Mouse (Mus musculus): ENCODE data around the gene Acot7. TPM values are rescaled to one million over a fixed set of nuclear protein-coding genes. Genes with fewer than 3 reads are reported as not detected.
A peak's percentile ranks its signal among the peaks of the same experiment; 100 is the strongest.

Gene Acot7
- total RNA-seq, 1 experiment from 2014 or later: 66.4 TPM

DNA sequence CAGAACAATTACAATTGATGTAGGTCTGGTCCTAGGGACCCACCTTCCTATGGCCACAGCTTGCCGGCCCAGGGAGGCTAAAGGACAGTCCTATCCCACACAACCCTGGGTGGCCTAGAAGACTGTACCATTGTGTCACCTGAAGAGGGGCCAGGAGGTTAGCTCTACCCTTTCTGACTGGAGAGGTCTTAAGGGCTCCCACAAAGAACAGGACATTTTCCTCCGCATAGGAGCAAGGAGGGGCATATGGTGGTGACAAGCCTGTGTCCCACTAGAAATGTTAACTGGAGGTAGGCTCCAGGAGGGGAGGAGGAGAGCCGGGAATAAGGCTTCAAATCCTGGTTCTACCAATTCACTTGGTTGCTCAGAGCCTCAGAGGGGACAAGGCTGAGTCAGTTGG, 95.3 kb downstream of the Acot7 start:
- no peak for ATAC-seq (replicated peaks in 1 of 2; ENCODE audit: insufficient read depth in 1 of 2, low FRiP score in 2 of 2, low TSS enrichment in 1 of 2, low read depth in 1 of 2, poor library complexity in 2 of 2, severe bottlenecking in 2 of 2)

DNA sequence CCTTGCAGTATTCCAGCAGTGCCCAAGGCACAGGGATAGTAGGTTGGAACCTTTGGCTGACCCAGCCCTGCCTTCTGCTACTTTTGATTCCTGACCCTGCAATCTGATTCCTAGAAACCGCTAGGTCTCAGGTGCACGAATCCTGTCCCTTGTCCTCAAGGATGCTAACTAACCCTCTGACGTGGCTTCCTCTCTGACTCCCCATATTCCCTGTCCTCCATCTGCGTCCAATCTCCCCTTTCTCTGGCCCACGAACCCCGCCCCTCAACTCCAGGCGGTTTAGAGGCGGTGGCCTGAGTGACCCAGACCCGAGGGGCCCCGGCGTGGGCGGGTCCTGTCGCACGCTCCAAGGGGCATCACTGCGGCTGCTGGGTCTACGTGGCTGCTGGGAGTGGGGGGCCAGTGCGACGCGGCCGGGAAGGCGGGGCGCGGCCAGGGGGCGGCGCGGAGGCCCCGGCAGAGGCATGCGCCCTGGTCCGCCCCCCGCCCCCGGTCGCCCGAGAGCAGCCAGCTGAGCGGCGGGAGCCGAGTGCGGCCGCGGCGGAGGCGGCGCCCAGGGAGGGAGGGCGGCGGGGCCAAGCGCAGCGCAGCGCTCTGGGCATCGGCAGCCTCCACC, 95.8 kb downstream of the Acot7 start, which contains the start of gene Gpr153:
Gene Gpr153 (plus strand): TSS at position 612 of the 616 bp plus-strand sequence.
- ATAC-seq (replicated peaks in 1 of 2; ENCODE audit: insufficient read depth in 1 of 2, low FRiP score in 2 of 2, low TSS enrichment in 1 of 2, low read depth in 1 of 2, poor library complexity in 2 of 2, severe bottlenecking in 2 of 2): no peak

DNA sequence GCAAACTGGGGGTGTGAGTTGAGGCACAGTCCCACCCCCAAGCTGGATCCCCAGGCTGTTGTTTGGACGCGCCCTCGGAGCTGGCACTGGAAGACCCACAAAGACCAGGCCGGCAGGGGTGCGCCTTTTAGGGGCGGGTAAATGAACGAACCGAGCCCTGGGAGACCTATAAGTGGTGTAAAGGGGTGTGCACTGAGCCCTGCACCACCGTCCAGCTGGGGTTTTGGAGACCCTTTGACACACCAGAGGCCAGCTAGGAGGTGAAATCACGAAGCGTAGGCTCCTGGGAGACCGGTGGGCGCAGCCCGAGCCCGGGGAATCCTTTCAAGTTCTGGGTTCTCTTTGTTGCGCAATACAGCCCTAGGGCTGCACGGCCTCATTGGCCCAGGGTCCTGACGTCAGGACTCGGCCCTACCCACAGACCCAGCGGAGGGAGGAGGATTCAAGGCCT, 96.8 kb downstream of the Acot7 start:
- peak; percentile 48 to 60 for ATAC-seq (replicated peaks in 1 of 2; ENCODE audit: insufficient read depth in 1 of 2, low FRiP score in 2 of 2, low TSS enrichment in 1 of 2, low read depth in 1 of 2, poor library complexity in 2 of 2, severe bottlenecking in 2 of 2)

DNA sequence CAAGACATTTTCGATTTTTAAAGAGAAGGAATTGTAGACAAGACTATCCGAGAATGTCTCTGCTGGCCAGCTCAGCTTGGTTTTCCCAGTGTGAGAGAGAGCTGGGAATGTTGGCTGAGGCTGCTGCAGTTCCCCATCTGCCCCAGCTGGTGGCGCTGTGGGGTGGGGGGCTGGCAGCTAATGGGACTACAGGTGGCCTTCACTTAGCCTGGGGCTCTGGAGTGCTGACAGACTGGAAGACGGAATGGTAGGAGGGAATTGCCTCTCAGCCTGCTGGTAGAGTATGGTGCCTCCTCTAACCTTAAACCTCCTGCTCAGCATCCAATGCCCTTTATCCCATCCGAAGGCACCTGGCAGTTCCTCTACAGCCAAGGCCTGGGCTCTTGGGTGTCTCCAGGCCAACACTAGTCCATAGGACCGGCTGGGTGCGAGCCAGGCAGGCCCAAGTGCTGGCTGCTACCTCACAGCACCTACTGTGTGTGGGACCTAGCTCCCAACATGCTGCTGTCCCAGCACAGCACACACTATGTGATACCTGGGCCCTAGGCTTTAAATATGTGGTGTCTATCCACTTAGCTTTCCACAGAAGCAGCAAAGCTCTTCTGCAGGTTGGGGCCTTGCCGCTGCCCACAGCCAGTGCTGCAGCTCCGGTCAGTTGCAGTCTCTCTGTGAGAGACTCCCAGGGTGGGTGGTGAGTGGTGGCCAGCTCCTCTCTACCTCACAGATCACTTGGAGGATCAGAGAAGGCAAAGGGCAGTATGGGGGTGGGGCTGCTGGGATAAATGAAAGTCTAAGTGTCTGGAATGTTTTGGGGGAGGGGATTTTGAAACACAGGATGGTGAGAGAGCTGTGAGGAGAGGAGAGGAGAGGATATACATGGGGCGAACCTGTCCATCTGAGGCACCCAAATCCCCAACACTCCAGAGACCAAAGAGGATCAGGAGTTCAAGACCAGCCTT, 98.7 kb downstream of the Acot7 start:
- no peak for ATAC-seq (replicated peaks in 1 of 2; ENCODE audit: insufficient read depth in 1 of 2, low FRiP score in 2 of 2, low TSS enrichment in 1 of 2, low read depth in 1 of 2, poor library complexity in 2 of 2, severe bottlenecking in 2 of 2)

DNA sequence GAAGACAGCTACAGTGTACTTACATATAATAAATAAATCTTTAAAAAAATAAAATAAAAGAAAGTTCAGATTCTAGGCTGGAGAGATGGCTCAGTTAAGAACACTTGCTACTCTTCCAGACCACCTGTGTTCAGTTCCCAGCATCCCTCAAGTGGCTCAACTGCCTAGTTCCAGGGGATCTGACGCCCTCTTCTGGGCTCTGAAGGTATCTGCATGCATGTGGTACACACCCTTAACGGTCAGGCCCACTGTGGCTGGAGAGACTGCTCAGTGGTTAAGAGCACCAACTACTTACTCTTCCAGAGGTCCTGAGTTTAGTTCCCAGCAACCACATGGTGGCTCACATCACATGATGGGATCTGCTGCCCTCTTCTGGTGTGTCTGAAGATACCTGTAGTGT, 100.0 kb downstream of the Acot7 start:
- no peak for ATAC-seq (replicated peaks in 1 of 2; ENCODE audit: insufficient read depth in 1 of 2, low FRiP score in 2 of 2, low TSS enrichment in 1 of 2, low read depth in 1 of 2, poor library complexity in 2 of 2, severe bottlenecking in 2 of 2)

DNA sequence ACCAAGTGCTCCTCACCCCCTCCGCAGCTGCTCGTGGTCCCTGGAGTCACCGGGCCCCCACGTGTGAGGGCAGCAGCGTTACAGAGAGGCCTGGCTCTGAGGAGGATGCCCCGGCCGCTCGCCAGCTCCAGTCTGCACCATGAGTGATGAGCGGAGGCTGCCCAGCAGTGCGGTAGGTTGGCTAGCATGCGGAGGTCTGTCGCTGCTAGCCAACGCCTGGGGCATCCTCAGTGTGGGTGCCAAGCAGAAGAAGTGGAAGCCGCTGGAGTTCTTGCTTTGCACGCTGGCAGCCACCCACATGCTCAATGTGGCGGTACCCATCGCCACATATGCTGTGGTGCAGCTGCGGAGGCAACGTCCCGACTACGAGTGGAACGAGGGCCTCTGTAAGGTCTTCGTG, 101.1 kb downstream of the Acot7 start:
- ATAC-seq (replicated peaks in 1 of 2; ENCODE audit: insufficient read depth in 1 of 2, low FRiP score in 2 of 2, low TSS enrichment in 1 of 2, low read depth in 1 of 2, poor library complexity in 2 of 2, severe bottlenecking in 2 of 2): no peak

DNA sequence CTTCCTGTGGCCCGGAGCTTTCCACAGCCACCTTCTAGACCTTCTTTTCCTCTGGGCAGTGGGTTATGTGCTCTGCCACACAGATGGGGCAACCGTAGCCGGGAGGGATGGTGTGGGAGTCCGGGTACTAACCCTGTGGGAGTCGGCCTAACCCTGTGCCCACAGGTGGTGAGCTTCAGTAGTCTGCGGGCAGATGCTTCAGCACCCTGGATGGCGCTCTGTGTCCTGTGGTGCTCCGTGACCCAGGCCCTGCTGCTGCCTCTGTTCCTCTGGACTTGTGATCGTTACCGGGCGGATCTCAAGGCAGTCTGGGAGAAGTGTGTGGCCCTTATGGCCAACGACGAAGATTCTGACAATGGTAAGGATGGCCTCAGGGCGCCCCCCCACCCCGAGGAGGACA, 103.7 kb downstream of the Acot7 start:
- no peak for ATAC-seq (replicated peaks in 1 of 2; ENCODE audit: insufficient read depth in 1 of 2, low FRiP score in 2 of 2, low TSS enrichment in 1 of 2, low read depth in 1 of 2, poor library complexity in 2 of 2, severe bottlenecking in 2 of 2)

DNA sequence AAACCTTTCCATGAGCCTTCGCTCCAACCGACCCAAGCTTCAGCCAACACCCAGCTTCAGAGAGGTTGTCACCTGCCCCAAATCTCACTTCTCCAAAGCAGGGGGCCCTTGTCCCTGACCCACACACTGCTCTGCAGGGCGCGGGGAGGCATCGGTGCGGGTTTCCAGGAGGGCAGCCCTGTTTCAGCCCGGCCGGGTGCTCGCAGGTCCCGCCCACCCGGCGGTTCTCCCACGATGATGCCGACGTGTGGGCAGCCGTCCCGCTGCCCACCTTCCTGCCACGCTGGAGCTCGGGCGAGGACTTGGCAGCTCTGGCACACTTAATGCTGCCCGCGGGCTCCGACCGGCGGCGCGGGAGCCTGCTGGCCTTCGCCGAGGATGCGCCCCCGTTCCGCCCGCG, 104.8 kb downstream of the Acot7 start:
- no peak for ATAC-seq (replicated peaks in 1 of 2; ENCODE audit: insufficient read depth in 1 of 2, low FRiP score in 2 of 2, low TSS enrichment in 1 of 2, low read depth in 1 of 2, poor library complexity in 2 of 2, severe bottlenecking in 2 of 2)

DNA sequence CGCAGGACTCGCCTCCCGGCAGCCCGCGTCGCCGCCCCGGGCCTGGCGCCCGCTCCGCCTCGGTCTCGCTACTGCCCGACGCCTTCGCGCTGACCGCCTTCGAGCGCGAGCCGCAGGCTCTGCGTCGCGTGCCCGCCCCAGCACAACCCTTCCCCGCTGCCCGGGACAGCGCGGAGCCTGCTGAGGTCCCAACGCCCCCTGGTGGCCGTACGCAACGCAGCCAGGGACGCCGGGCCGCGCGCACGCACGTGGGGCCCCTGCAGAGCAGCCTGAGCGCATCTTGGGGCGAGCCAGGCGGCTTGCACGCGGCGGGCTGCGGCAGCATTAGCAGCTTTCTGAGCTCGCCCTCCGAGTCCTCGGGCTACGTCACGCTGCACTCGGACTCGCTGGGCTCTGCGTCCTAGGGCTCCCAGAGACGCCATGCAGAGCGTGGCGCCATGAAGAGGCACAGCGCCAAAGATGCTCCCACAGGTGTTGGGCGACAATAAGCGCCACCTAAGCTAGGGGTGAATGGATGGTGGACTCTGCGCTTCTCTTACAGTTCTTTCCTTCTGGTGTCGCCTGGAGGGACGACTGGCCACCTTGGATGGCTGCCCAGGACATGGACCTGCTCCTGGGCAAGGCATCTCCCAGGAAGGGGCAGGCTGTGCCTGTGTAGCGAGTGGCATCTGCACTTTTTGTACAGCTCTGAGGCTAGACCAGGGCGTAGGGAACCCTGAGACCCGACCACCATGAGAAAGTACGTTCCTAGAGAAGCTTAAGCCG, 105.4 kb downstream of the Acot7 start:
- peak; percentile 63 to 78 for ATAC-seq (replicated peaks in 1 of 2; ENCODE audit: insufficient read depth in 1 of 2, low FRiP score in 2 of 2, low TSS enrichment in 1 of 2, low read depth in 1 of 2, poor library complexity in 2 of 2, severe bottlenecking in 2 of 2)

DNA sequence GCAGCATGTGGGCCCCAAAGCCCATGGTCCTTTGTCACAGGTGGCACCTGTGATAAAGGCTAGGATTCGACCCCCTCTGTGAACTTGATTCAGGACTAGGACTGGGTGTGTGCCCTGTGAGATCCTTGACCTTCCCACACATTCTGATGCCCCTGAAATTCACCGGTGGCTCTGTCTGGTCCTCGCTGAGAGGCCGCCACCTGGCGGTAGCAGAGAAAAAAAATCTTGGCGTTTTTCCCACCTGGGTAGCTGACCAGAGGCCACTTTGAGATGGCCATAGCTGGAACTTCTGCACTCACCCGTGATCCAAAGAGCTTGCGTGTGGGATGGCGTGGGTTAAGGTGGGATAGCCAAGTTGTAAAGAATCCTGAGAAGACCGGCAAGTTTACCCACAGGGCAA, 107.6 kb downstream of the Acot7 start:
- no peak; a peak in 1 of 4 replicates for ATAC-seq (replicated peaks in 1 of 2; ENCODE audit: insufficient read depth in 1 of 2, low FRiP score in 2 of 2, low TSS enrichment in 1 of 2, low read depth in 1 of 2, poor library complexity in 2 of 2, severe bottlenecking in 2 of 2)

DNA sequence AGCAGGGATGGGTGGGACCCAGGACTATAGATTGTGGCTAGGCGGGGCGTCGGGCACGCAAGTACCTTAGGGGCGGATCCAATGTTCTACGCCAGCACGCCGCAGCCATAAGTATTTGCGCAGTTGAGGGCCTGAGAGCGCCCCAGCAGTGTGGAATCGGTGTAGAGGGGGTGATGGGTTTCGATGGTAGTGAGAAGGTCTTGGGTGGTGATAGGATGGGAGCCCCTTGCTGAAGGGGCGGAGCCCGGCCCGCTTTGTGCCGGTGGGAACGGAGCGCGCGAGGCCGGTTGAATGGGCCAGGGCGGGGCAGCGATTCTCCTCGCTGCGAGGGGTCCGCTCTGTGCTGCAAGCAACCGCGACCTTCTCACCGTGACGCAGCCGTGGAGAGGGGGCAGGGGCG, 108.2 kb downstream of the Acot7 start:
- ATAC-seq (replicated peaks in 1 of 2; ENCODE audit: insufficient read depth in 1 of 2, low FRiP score in 2 of 2, low TSS enrichment in 1 of 2, low read depth in 1 of 2, poor library complexity in 2 of 2, severe bottlenecking in 2 of 2): no peak

DNA sequence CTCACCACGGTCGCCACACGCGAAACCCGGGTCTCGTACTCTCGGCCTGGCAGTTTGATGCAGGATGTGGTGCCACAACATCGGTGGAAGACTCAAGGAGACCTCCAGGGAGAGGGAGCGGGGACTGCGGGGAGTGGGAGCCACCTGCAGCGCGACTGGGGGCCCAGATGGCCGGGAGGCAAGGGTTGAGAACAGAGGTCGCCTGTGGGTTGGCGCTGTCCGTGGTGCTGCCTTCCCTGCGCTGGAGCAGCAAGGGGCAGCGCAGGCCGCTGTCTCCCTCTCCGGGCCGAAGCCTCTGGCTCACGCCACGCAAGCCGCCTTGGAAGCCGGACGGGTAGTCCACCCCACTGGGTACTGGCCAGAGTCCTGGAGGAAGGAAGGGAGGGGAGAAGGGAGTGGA, 109.0 kb downstream of the Acot7 start:
- peak; percentile 53 to 57 for ATAC-seq (replicated peaks in 1 of 2; ENCODE audit: insufficient read depth in 1 of 2, low FRiP score in 2 of 2, low TSS enrichment in 1 of 2, low read depth in 1 of 2, poor library complexity in 2 of 2, severe bottlenecking in 2 of 2)

DNA sequence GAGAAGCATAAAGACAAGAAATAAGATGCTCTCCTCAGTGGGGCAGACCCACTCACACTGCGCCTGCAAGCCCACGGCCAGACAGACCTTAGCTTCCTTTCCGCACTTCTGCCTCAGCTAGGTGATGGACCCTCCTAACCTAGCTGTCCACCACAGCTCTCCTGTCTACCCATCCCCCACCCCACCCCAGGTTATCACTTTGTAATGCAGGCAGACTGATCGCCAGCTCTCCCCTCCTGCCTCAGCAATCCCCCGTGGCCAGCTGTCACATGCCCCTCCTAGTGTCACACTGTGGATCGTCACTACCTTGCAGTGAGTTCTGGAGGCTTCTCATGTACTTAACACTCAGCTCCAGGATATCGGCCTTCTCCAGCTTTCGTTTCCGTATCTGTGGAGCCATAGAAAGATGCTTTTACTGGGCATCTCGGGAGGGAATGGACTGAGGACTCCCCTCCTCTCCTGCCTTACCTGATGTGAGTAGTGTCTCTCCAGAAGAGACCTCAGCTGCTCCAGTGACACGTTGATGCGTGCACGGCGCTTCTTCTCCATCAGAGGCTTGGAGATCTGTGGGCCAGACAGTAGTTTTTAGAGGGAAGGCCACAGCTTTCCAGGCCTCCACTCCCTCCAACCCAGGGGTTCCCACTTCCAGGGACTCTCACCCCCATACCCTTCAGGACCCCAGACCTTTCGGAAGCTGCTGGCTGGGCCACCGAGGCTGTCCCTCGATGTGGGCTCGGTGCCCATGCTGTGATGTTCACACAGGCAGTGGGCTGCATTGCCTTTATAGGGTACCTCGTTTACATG, 109.6 kb downstream of the Acot7 start:
- no peak for ATAC-seq (replicated peaks in 1 of 2; ENCODE audit: insufficient read depth in 1 of 2, low FRiP score in 2 of 2, low TSS enrichment in 1 of 2, low read depth in 1 of 2, poor library complexity in 2 of 2, severe bottlenecking in 2 of 2)

DNA sequence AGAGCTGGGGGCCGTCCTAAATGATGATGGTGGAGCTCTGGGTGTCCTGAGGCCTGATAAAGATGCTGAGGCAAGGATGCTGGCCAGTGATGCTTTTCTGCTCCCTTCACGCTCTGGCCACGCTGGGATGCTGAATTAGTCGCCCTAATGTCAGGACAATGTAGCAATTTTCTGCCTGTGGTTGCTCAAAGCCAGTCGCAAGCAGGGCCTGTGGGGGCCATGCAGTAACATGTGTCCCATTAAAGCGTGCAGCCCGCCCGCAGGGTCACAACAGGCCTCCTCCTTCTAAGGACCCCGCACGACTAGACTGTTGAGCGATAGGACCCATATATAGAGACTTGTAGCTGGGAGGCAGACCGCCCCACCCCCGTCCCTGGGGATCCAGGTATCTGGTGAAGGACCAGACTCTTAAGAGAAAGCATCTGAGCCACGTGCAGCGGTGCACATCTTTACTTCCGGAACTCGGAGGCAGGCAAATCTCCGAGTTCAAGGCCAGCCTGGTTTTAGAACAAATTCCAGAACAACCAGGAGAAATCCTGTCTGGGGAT, 110.5 kb downstream of the Acot7 start:
- ATAC-seq (replicated peaks in 1 of 2; ENCODE audit: insufficient read depth in 1 of 2, low FRiP score in 2 of 2, low TSS enrichment in 1 of 2, low read depth in 1 of 2, poor library complexity in 2 of 2, severe bottlenecking in 2 of 2): no peak

DNA sequence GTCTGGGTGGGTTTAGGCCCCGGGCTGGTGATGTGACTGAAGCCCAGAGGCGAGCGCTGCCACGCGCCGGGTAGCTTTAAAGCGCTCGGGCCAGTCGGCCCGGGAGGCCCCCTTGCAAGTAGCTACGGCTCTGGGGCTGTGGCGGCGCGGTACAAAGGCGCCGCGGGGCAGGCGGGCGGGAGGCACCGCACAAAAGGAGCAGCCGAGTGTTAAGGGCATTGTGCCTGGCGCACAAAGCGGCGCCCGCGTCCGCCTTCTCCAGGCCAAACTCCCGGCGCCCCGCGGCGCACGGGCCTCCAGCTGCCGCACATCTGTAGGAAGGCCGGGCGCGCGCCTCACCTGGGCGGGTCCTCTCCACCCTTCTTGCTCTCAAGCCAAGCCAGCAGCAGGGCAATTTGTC, 112.5 kb downstream of the Acot7 start:
- ATAC-seq (replicated peaks in 1 of 2; ENCODE audit: insufficient read depth in 1 of 2, low FRiP score in 2 of 2, low TSS enrichment in 1 of 2, low read depth in 1 of 2, poor library complexity in 2 of 2, severe bottlenecking in 2 of 2): no peak

DNA sequence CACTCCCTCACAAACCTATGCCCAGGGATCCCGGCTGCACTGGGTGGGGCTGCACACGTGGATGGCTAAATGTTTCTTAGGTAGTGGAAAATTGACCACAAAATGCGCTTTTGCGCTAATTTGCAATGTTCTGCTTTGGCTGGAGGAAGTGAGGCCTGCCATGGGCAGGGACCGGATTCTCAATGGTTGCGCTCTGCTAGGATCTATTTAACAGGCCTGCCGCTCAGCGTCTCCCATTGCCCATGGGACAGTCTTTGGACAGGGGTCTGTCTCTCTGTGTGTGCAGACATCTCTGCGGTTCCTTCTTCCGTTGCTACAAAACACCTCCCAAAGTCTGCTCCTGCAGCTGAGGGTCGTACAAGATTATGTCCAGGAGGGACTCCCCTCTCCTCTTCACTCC, 113.1 kb downstream of the Acot7 start:
- no peak for ATAC-seq (replicated peaks in 1 of 2; ENCODE audit: insufficient read depth in 1 of 2, low FRiP score in 2 of 2, low TSS enrichment in 1 of 2, low read depth in 1 of 2, poor library complexity in 2 of 2, severe bottlenecking in 2 of 2)

DNA sequence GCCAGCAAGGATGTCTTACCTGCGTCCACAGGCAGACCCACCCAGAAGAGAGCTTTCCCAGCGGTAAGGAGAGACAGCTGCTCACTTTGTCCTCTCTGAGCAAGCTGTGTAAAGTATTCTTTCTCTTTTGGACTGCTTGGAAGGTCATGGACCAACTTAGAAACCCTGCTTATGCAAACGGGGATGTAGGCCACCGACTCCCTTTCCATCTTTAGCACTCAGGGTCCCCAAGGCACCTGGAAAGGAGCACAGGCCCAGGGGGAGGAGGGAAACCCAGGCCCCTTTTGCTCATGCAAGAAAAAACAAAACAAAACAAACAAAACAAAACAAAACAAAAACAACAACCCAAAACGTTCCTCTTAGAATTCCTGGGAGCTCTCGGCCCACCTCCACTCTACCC, 113.6 kb downstream of the Acot7 start, which contains the start of gene Hes3:
Gene Hes3 (minus strand): TSS at position 101 of the 400 bp plus-strand sequence.
- ATAC-seq (replicated peaks in 1 of 2; ENCODE audit: insufficient read depth in 1 of 2, low FRiP score in 2 of 2, low TSS enrichment in 1 of 2, low read depth in 1 of 2, poor library complexity in 2 of 2, severe bottlenecking in 2 of 2): no peak

Data from hematopoietic stem cell, adult 5-6 weeks (primary cell).